Mouse (Mus musculus): ENCODE results near the gene Sh3pxd2a. TPM values are rescaled to one million over a fixed set of nuclear protein-coding genes. Genes with fewer than 3 reads are reported as not detected.
A peak's percentile ranks its signal among the peaks of the same experiment; 100 is the strongest.

The Sh3pxd2a gene
- total and polyA plus RNA-seq, 2 experiments from 2014 or later, result 3.4 to 47.2 TPM

DNA sequence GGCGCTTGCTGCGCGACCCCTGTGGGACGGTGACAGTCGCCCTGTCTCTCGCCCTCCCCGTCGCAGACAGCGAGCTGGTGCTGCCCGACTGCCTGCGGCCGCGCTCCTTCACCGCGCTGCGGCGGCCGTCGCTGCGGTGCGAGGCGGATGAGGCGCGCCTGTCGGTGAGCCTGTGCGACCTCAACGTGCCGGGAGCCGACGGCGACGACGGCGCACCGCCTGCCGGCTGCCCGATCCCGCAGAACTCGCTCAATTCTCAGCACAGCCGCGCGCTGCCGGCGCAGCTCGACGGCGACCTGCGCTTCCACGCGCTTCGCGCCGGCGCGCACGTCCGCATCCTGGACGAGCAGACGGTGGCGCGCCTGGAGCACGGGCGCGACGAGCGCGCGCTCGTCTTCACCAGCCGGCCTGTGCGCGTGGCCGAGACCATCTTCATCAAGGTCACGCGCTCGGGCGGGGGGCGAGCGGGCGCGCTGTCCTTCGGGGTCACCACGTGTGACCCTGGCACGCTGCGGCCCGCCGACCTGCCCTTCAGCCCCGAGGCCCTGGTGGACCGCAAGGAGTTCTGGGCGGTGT lies 211.1 kb downstream of the Sh3pxd2a start:
- H3K27me3 ChIP-seq (ENCODE audit: control insufficient read depth, insufficient read depth, low read length), result peaks cover 36% of the 10 kb centered on the region

DNA sequence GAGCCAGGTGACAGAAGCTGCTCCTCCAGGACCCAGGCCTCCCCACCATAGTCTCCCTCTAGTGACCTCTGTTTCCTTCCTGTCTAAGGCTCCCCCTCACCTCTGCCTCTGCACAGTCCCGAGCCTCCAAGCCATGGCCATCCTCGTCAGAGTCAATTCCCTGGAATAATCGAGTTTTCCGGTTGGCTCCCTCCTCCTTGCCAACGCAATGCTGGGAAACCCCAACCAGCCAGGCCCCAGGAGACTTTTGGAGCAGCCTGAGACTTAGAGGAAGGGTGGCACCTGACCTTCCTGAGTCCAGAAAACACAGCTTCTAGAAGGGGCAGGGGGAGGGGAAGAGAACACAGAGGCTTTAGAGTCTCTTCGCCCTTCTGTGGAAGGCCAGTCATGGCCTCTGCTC lies 213.3 kb downstream of the Sh3pxd2a start:
- no peaks in the 10 kb centered on the region for H3K4me1 ChIP-seq (ENCODE audit: control insufficient read depth, insufficient read depth)
- H3K9ac ChIP-seq (replicated peaks; ENCODE audit: low read depth, low read length), result no peak overlapping the region
- no peak for TF ChIP-seq CTCF (IDR thresholded peaks at IDR 0.05; ENCODE audit: low read depth)
- no peak for TF ChIP-seq EP300 (IDR thresholded peaks at IDR 0.05; ENCODE audit: low read depth)
- peaks cover 36% of the 10 kb centered on the region for H3K27me3 ChIP-seq (ENCODE audit: control insufficient read depth, insufficient read depth, low read length)
- ATAC-seq (ENCODE audit: insufficient read depth, low read depth), result no peak
- no peak for DNase-seq (ENCODE audit: low spot score)
- no peaks in the 10 kb centered on the region for H3K9me3 ChIP-seq (replicated peaks; ENCODE audit: control insufficient read depth, low read length)
- 72% methylated on average over 6 of the region's 6 CpGs for WGBS
- no peak overlapping the region for H3K4me2 ChIP-seq (ENCODE audit: low read depth, low read length)
- H3K4me3 ChIP-seq (ENCODE audit: low read depth, low read length), result no peak overlapping the region
- no peaks in the 10 kb centered on the region for H3K36me3 ChIP-seq (replicated peaks; ENCODE audit: control insufficient read depth, insufficient read depth, low read length)
- no peak overlapping the region for H3K27ac ChIP-seq (ENCODE audit: low read depth)

More for the DNA sequence above, 211.1 kb downstream of the Sh3pxd2a start:
- TF ChIP-seq EP300 (IDR thresholded peaks at IDR 0.05; ENCODE audit: low read depth) (no peak), CTCF (IDR thresholded peaks at IDR 0.05; ENCODE audit: low read depth) (no peak)
- H3K4me2 ChIP-seq (ENCODE audit: low read depth, low read length), result peak overlapping the region; percentile 48
- H3K4me3 ChIP-seq (ENCODE audit: low read depth, low read length), result peak overlapping the region; percentile 35
- 3% methylated on average over 90 of the region's 90 CpGs for WGBS
- ATAC-seq (ENCODE audit: insufficient read depth, low read depth) (peak; percentile 43), DNase-seq (ENCODE audit: low spot score) (no peak)
- no peaks in the 10 kb centered on the region for H3K36me3 ChIP-seq (replicated peaks; ENCODE audit: control insufficient read depth, insufficient read depth, low read length)
- no peaks in the 10 kb centered on the region for H3K4me1 ChIP-seq (ENCODE audit: control insufficient read depth, insufficient read depth)
- no peaks in the 10 kb centered on the region for H3K9me3 ChIP-seq (replicated peaks; ENCODE audit: control insufficient read depth, low read length)
- H3K9ac ChIP-seq (replicated peaks; ENCODE audit: low read depth, low read length), result no peak overlapping the region
- no peak overlapping the region for H3K27ac ChIP-seq (ENCODE audit: low read depth)

- Histone ChIP-seq H3K9me3 (replicated peaks; ENCODE audit: control insufficient read depth, low read length) (no peaks in the 10 kb centered on the region), H3K36me3 (replicated peaks; ENCODE audit: control insufficient read depth, insufficient read depth, low read length) (no peaks in the 10 kb centered on the region), H3K9ac (replicated peaks; ENCODE audit: low read depth, low read length) (no peak overlapping the region), H3K4me2 (ENCODE audit: low read depth, low read length) (no peak overlapping the region), H3K27me3 (ENCODE audit: control insufficient read depth, insufficient read depth, low read length) (peaks cover 30% of the 10 kb centered on the region), H3K4me3 (ENCODE audit: low read depth, low read length) (no peak overlapping the region), H3K27ac (ENCODE audit: low read depth) (no peak overlapping the region), H3K4me1 (ENCODE audit: control insufficient read depth, insufficient read depth) (no peaks in the 10 kb centered on the region)
- TF ChIP-seq CTCF (IDR thresholded peaks at IDR 0.05; ENCODE audit: low read depth) (no peak), EP300 (IDR thresholded peaks at IDR 0.05; ENCODE audit: low read depth) (no peak)
- ATAC-seq (ENCODE audit: insufficient read depth, low read depth) (no peak), DNase-seq (ENCODE audit: low spot score) (no peak)
- WGBS, result 67% methylated on average over 16 of the region's 16 CpGs
These were observed 215.2 kb downstream of the Sh3pxd2a start for GRCm38 (mm10) chr19:47248906-47249568.

GRCm38 (mm10) chr19:47248296-47248695 lies 215.9 kb downstream of the Sh3pxd2a start:
- DNase-seq (ENCODE audit: low spot score) (no peak), ATAC-seq (ENCODE audit: insufficient read depth, low read depth) (no peak)
- 68% methylated on average over 7 of the region's 7 CpGs for WGBS
- H3K27me3 ChIP-seq (ENCODE audit: control insufficient read depth, insufficient read depth, low read length), result peaks cover 23% of the 10 kb centered on the region
- H3K4me2 ChIP-seq (ENCODE audit: low read depth, low read length), result no peak overlapping the region
- no peak overlapping the region for H3K27ac ChIP-seq (ENCODE audit: low read depth)
- H3K4me1 ChIP-seq (ENCODE audit: control insufficient read depth, insufficient read depth), result no peaks in the 10 kb centered on the region
- no peaks in the 10 kb centered on the region for H3K36me3 ChIP-seq (replicated peaks; ENCODE audit: control insufficient read depth, insufficient read depth, low read length)
- H3K4me3 ChIP-seq (ENCODE audit: low read depth, low read length), result no peak overlapping the region
- H3K9me3 ChIP-seq (replicated peaks; ENCODE audit: control insufficient read depth, low read length), result no peaks in the 10 kb centered on the region
- H3K9ac ChIP-seq (replicated peaks; ENCODE audit: low read depth, low read length), result no peak overlapping the region
- no peak for TF ChIP-seq EP300 (IDR thresholded peaks at IDR 0.05; ENCODE audit: low read depth)

DNA sequence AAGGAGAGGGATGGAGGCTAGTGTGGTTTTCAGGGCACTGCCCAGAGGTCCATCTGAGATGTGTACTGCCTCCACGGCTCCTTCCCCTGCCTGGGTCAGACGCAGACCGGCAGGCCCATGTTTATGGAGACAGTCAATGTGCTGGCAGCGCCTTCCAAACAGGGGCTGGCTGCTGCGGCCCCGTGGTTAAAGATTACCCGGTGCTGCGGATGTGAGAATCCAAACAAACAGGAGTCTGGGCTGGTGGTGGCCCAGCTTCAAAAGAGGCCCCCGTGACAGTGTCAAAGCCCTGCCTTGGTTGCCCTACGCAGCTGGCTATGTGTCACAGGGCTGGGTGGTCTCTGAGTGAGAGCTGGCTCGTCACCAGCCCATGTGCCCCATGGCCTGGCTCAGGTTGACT lies 216.4 kb downstream of the Sh3pxd2a start:
- 54% methylated on average over 11 of the region's 11 CpGs for WGBS
- H3K4me3 ChIP-seq (ENCODE audit: low read depth, low read length), result no peak overlapping the region
- H3K27ac ChIP-seq (ENCODE audit: low read depth), result no peak overlapping the region
- H3K36me3 ChIP-seq (replicated peaks; ENCODE audit: control insufficient read depth, insufficient read depth, low read length), result no peaks in the 10 kb centered on the region
- H3K4me2 ChIP-seq (ENCODE audit: low read depth, low read length), result no peak overlapping the region
- ATAC-seq (ENCODE audit: insufficient read depth, low read depth), result no peak; the same call in 1 of the 2 replicates
- H3K9ac ChIP-seq (replicated peaks; ENCODE audit: low read depth, low read length), result no peak overlapping the region
- no peak for TF ChIP-seq CTCF (IDR thresholded peaks at IDR 0.05; ENCODE audit: low read depth)
- TF ChIP-seq EP300 (IDR thresholded peaks at IDR 0.05; ENCODE audit: low read depth), result no peak
- H3K9me3 ChIP-seq (replicated peaks; ENCODE audit: control insufficient read depth, low read length), result no peaks in the 10 kb centered on the region
- H3K27me3 ChIP-seq (ENCODE audit: control insufficient read depth, insufficient read depth, low read length), result peaks cover 18% of the 10 kb centered on the region
- no peaks in the 10 kb centered on the region for H3K4me1 ChIP-seq (ENCODE audit: control insufficient read depth, insufficient read depth)
- no peak for DNase-seq (ENCODE audit: low spot score)

Data from heart, postnatal 0 days (tissue).